Mouse (Mus musculus) kidney, embryonic 14.5 days (tissue): ENCODE results near the gene N4bp1. TPM values are rescaled to one million over a fixed set of nuclear protein-coding genes. Genes with fewer than 3 reads are reported as not detected.

ENCODE experiments used
- ATAC-seq: fragments of 200-750 bp; cut with Nextera tagmentation; 2 replicates; pipeline ENCODE4 v1.8.0; 2017; ENCODE audit warnings: moderate number of reproducible peaks, mild to moderate bottlenecking, moderate TSS enrichment, moderate library complexity; ENCODE audit not compliant: low FRiP score, low TSS enrichment
- H3K27ac ChIP-seq: fragments of 300-500 bp; sonication (generic); 2 replicates; pipeline ENCODE4 v1.5.1; 2014; ENCODE audit warnings: low read depth, mild to moderate bottlenecking, low read length, moderate library complexity, mixed read lengths
- H3K27me3 ChIP-seq: fragments of 300-500 bp; sonication (generic); 2 replicates; pipeline ENCODE4 v1.6.1; 2014; ENCODE audit warnings: mild to moderate bottlenecking, low read length; ENCODE audit not compliant: control insufficient read depth, insufficient read depth
- H3K36me3 ChIP-seq: fragments of 300-500 bp; sonication (generic); 2 replicates; pipeline ENCODE4 v1.6.1; 2014; ENCODE audit warnings: low read length, mixed read lengths; ENCODE audit not compliant: control insufficient read depth, insufficient read depth
- H3K4me1 ChIP-seq: fragments of 300-500 bp; sonication (generic); 2 replicates; pipeline ENCODE4 v1.6.1; 2014; ENCODE audit warnings: low read length, mixed read lengths; ENCODE audit not compliant: control insufficient read depth, insufficient read depth
- H3K4me2 ChIP-seq: fragments of 300-500 bp; sonication (generic); replicated peaks from 2 replicates; pipeline ENCODE4 v1.6.1; 2014; ENCODE audit warnings: low read depth, mild to moderate bottlenecking, low read length
- H3K4me3 ChIP-seq: fragments of 300-500 bp; sonication (generic); 2 replicates; pipeline ENCODE4 v1.5.1; 2014; ENCODE audit warnings: mild to moderate bottlenecking, low read length
- H3K9ac ChIP-seq: fragments of 300-500 bp; sonication (generic); 2 replicates; pipeline ENCODE4 v1.6.1; 2014; ENCODE audit warnings: low read depth, mild to moderate bottlenecking, low read length, moderate library complexity
- H3K9me3 ChIP-seq: fragments of 300-500 bp; sonication (generic); 2 replicates; pipeline ENCODE4 v1.6.1; 2016; ENCODE audit warnings: low read length; ENCODE audit not compliant: control insufficient read depth
- WGBS: fragments of 180-500 bp; shearing (Covaris S2); extraction: QIAGEN DNeasy Blood & Tissue Kit; methylation state at CpG from one replicate; pipeline ENCODE4 v1.1.7; 2014; 5-methylcytosine and 5-hydroxymethylcytosine counted together
- polyA plus RNA-seq: library from polyadenylated mRNA; unstranded; fragments of >200 nt; fragmentation: Nextera tagmentation; extraction: Ambion mirVana; gene quantifications from 2 replicates; pipeline ENCODE4 v1.2.1, GENCODE M21; 2014

The N4bp1 gene
- polyA plus RNA-seq, 1 experiment from 2014 or later: 13.2 TPM

DNA sequence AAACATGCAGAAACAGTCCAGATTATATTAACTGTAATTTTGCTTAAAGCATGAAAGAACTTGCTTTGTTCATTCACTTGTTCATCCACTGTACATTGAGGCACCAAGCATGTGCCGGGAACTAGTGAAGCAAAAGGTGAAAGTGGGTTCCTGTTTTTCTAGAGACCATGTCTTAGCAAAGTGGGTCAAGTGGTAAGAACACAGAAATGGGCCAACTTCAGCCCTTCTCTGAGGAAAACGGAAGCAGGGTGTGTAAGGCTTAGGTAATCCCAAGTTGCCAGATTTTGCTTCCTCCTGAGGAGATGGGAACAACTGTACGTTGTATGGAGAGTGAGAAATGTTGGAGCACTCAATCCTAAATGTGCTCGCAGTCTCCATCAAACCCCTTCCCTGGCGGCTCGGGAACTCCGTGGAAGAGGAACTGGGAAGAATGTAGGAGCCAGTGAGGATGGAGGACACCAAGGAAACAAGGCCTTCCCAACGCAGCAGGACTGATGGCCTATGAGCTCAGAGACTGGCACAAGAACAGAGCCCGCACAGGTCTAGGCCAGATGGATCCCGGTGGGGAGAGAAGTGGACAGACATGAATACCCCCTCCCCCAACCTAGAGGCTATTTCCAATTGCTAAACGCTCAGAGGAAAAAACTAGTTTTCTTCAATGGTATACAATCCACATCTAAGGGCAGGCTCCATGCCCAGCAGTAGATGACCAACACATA lies 12.8 kb downstream of the N4bp1 start:
- no peaks in the 10 kb centered on the region for H3K27me3 ChIP-seq
- ATAC-seq: no peak
- no peak overlapping the region for H3K9ac ChIP-seq
- H3K27ac ChIP-seq: no peak overlapping the region
- H3K36me3 ChIP-seq: no peaks in the 10 kb centered on the region
- 91% methylated on average over 11 of the region's 11 CpGs for WGBS
- H3K9me3 ChIP-seq: no peaks in the 10 kb centered on the region
- H3K4me2 ChIP-seq: no peak overlapping the region
- peaks cover 10% of the 10 kb centered on the region; the same call in 1 of the 2 replicates for H3K4me1 ChIP-seq
- no peak overlapping the region for H3K4me3 ChIP-seq

DNA sequence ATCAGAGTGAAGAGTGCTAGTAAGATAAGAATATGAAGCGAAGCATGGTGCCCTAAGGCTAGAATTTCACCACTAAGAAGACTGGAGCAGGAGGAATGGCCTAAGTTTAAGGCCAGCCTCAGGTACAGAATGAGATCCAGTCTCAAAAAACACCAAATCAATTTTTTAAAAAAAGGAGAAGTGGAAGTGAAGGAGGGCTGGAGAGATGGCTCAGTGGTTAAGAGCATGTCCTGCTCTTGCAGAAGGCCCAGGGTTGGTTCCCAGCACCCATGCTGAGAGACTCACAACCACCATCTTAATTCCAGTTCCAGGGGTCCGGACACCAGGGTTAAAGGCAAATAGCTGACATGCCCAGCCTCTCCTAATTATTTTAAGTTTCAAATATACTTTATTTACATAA lies 13.6 kb downstream of the N4bp1 start:
- Histone ChIP-seq H3K4me3 (no peak overlapping the region), H3K27ac (no peak overlapping the region), H3K4me2 (no peak overlapping the region), H3K27me3 (no peaks in the 10 kb centered on the region), H3K9me3 (no peaks in the 10 kb centered on the region), H3K36me3 (no peaks in the 10 kb centered on the region), H3K9ac (no peak overlapping the region), H3K4me1 (peaks cover 10% of the 10 kb centered on the region; the same call in 1 of the 2 replicates)
- WGBS: 89% methylated on average over 2 of the region's 2 CpGs
- ATAC-seq: no peak

DNA sequence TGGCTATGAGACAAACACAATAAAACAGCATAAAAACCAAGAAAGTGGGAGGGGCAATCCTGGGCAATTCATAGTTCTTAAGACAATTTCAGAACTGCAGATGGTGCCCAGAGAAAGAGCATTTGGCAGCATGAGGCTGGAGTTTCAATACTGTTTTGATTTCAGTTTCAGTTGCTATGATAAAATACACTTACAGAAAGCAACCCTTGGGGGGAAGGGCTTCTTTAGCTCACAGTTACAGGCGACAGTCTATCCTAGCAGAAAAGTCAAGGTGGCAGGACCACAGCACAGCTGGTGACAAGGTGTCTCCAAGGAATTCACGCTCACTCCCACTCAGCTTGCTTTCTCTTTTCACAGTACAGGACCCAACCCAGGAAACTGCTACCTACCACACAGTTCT lies 14.3 kb downstream of the N4bp1 start:
- 56% methylated on average over 2 of the region's 2 CpGs for WGBS
- H3K27me3 ChIP-seq: no peaks in the 10 kb centered on the region
- H3K4me2 ChIP-seq: no peak overlapping the region
- H3K4me3 ChIP-seq: no peak overlapping the region
- no peak for ATAC-seq
- peaks cover 10% of the 10 kb centered on the region; the same call in 1 of the 2 replicates for H3K4me1 ChIP-seq
- no peaks in the 10 kb centered on the region for H3K36me3 ChIP-seq
- no peak overlapping the region; the same call in 1 of the 2 replicates for H3K9ac ChIP-seq
- H3K27ac ChIP-seq: no peak overlapping the region
- H3K9me3 ChIP-seq: no peaks in the 10 kb centered on the region

DNA sequence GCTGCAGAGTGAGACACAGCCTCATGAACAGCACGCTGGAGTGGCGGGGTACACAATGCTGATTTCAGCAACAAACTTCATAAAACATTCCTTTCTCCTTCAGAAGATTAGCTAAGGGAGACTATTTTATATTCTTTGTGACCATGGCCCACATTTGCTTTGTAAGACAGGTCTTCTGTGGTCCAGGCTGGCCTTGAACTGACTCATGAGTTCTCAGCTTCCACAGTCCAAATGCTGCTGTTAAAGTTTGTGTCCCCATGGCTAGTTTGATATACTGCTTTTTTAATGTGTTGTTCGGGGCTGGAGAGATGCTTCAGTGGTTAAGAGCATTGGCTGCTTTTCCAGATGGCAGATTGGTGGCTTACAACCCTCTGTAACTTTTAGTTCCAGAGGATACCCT lies 17.0 kb downstream of the N4bp1 start:
- Histone ChIP-seq H3K9ac (no peak overlapping the region), H3K4me2 (no peak overlapping the region), H3K4me1 (0 out of 2 replicates have a peak, but pooled peaks cover 5% of the 10 kb centered on the region), H3K4me3 (no peak overlapping the region), H3K27me3 (no peaks in the 10 kb centered on the region), H3K9me3 (no peaks in the 10 kb centered on the region), H3K27ac (no peak overlapping the region), H3K36me3 (no peaks in the 10 kb centered on the region)
- ATAC-seq: no peak
- WGBS: 73% methylated on average over 3 of the region's 3 CpGs

DNA sequence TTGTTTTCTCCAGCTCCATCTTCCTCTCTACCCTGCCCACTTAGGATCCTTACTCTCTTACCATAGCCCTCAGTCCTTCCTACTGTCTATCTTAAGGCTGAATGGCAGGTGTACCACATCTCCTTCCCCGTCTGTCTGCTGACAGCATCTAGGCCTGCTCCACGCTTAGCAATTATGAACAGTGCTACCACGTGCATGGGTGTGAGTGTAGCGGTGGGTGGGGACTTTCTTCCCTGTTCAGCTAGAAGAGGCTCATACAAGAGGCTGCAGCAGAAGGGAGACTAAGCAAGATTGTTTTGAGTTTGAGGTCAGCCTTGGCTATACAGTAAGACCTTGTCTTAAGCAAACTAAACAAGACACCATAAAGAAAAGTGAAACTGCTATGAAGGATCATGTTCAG lies 20.3 kb downstream of the N4bp1 start:
- Histone ChIP-seq H3K27me3 (no peaks in the 10 kb centered on the region), H3K36me3 (peaks cover 17% of the 10 kb centered on the region), H3K4me2 (no peak overlapping the region), H3K9me3 (no peaks in the 10 kb centered on the region), H3K27ac (no peak overlapping the region), H3K4me1 (no peaks in the 10 kb centered on the region), H3K4me3 (no peak overlapping the region), H3K9ac (no peak overlapping the region)
- 76% methylated on average over 4 of the region's 4 CpGs for WGBS
- ATAC-seq: no peak

DNA sequence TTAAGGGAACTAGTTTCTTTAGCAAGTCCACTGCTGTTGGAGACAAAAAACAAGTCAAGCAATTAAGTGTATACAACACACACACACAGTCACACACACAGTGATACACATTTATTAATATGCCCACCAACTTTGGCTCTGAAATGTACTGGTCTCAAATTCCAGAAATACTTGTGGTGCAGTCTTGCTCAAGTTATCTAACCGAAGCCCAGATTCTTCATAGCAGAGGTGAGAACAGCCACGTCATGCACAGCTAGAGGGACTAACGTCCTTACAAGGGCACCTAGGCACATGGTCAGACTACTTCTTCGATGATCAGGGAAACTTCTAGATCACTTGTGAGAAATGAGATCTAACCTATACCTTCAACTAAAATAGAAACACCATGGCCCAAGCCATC lies 22.2 kb downstream of the N4bp1 start:
- Histone ChIP-seq H3K9me3 (no peaks in the 10 kb centered on the region), H3K27me3 (no peaks in the 10 kb centered on the region), H3K4me3 (no peak overlapping the region), H3K4me1 (no peaks in the 10 kb centered on the region), H3K27ac (no peak overlapping the region), H3K9ac (no peak overlapping the region), H3K4me2 (no peak overlapping the region), H3K36me3 (peaks cover 25% of the 10 kb centered on the region)
- 88% methylated on average over 4 of the region's 4 CpGs for WGBS
- no peak for ATAC-seq

DNA sequence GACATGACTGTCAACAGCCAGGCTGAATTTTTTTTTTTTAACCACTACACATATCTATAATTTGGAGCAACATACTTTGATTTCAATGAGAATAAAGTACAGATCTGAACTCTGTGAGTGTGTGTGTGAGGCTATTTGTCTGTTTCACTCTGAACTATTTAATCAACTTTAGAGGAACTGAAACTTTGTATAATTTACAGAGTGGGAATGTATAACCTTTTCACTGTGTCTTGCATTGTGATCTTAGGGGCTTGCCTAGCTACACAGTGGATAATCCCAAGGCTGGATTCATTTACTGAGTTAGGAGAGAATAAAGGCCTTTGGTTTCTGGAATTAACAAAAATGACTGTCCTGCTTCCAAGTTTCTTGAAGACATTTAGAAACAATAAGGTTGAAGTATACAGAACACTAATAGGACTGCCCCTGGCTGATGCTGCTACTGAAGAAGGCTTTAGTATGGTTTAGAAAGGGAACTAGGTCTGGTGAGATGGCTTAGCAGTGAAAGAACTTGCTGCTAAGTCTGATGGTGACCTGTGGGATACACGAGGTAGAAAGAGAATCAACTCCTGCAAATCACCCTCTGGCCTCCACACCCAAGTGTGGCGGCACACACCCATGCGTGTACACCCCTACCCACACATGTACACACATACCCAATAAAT lies 22.8 kb downstream of the N4bp1 start:
- Histone ChIP-seq H3K9ac (no peak overlapping the region), H3K27ac (no peak overlapping the region), H3K9me3 (no peaks in the 10 kb centered on the region), H3K27me3 (no peaks in the 10 kb centered on the region), H3K4me1 (no peaks in the 10 kb centered on the region), H3K4me3 (no peak overlapping the region), H3K4me2 (no peak overlapping the region), H3K36me3 (peaks cover 30% of the 10 kb centered on the region)
- ATAC-seq: no peak
- 89% methylated on average over 3 of the region's 3 CpGs for WGBS

DNA sequence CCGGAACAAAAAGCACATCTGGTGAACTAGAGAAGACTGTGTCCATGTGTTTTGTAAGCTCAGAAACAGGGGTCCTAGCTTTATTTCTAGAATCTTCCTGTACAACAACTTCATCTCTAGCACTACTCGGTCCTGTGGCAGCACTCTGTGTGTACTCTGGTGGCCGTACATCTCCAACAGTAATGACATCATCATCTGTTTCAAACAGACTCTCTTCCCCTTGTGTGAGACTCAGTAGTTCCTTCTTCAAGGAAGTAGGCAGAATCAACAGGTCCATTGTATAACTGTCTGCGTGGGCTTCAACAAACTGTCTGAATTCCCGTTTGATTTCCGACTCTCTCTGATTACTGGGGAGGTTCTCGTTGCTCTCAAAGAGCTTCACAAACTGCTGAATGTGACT lies 23.5 kb downstream of the N4bp1 start:
- ATAC-seq: no peak
- no peak overlapping the region for H3K4me2 ChIP-seq
- no peaks in the 10 kb centered on the region for H3K4me1 ChIP-seq
- H3K9me3 ChIP-seq: no peaks in the 10 kb centered on the region
- H3K36me3 ChIP-seq: peaks cover 32% of the 10 kb centered on the region
- no peak overlapping the region for H3K27ac ChIP-seq
- WGBS: 83% methylated on average over 7 of the region's 7 CpGs
- H3K9ac ChIP-seq: no peak overlapping the region
- no peaks in the 10 kb centered on the region for H3K27me3 ChIP-seq
- H3K4me3 ChIP-seq: no peak overlapping the region

DNA sequence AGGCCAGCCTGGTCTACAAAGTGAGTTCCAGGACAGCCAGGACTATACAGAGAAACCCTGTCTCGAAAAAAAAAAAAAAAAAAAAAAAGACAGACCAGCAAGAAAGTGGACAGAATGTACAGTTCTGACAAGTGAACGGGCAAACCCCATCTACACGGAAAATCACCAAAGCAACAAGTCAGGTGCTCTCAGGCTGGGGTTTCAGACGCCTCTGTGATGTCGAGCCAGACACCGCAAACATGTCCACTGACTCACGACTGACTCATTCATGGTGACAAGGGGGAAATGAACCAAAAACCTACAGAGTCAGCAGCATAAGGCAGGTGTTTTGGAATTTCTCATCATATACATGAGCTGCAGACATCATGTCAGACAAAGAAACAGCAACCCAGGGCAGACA lies 28.8 kb downstream of the N4bp1 start:
- ATAC-seq: no peak
- WGBS: 71% methylated on average over 6 of the region's 7 CpGs
- Histone ChIP-seq H3K27ac (no peak overlapping the region), H3K9me3 (no peaks in the 10 kb centered on the region), H3K9ac (no peak overlapping the region), H3K4me3 (no peak overlapping the region), H3K36me3 (peaks cover 35% of the 10 kb centered on the region), H3K4me2 (no peak overlapping the region), H3K27me3 (no peaks in the 10 kb centered on the region), H3K4me1 (no peaks in the 10 kb centered on the region)
